Mouse (Mus musculus): ENCODE data around the gene Ipo9. TPM values are rescaled to one million over a fixed set of nuclear protein-coding genes. Genes with fewer than 3 reads are reported as not detected.
"Not testable (repeated sequence)": the region's sequence is repeated elsewhere in the genome, so short reads cannot be mapped to it uniquely, and the experiment has no call there.

The Ipo9 gene
- total RNA-seq, 2 experiments from 2014 or later = 38.9 to 76.3 TPM

DNA sequence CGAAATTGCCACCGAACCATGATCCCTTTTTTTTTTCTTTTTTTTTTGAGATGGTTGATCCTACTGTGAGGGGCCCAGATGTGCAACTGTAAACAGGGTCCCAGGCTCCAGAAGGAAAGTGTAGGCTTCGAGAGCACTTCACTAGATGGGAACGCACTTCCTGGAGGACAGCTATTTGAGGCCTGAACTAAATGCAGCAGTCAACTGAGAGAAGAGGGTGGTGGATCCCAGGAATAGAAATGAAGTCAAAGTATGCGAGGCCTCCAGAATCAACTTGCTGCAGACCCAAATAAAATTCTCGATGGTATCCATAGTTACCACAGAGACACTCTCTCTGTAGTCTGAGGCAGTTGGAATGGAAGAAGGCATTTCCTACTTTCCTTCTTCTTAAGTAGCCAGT is 8.5 kb upstream of the Ipo9 start:
- ATAC-seq (replicated peaks; ENCODE audit: low FRiP score, low TSS enrichment, poor library complexity, severe bottlenecking) = no peak

DNA sequence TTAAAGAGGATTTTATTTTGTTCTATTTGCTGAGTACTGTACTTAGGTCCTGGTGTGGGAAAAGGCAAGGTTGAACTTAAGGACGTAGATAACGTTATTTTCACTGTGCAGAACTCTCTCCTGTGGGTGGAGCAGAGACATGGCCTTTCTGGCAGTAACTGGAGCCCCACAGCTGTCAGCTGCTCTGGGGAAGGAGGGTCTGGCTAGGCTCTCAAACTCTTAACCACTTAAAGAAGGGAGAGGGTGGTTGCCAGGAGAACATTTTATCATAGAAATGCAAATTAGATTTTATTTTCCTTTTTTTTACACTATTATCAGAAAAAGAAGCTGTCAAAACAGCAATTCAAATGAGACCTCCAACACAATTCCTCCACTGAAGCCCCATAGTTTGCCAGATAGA is 5.5 kb upstream of the Ipo9 start:
- ATAC-seq (replicated peaks; ENCODE audit: low FRiP score, low TSS enrichment, poor library complexity, severe bottlenecking) = peak; percentile 74; the same call in 1 of the 2 replicates

DNA sequence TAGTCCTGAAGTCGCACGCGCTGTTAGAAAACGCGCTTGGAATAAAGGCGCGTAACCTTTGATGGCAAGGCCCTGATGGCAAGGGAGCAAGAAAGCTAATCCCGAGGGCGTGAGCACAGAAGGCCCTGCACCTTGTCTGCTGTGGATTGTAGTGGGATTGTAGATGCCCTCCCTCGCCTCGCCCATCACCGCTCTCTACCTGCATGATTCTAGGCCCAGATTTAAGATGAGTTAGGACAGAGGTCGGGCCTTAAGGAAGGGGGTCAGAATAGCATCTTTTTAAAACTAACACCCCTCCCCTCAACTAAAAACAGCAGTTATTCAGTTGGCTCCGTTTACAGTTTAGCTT is 344 bp upstream of the Ipo9 start:
- ATAC-seq (replicated peaks; ENCODE audit: low FRiP score, low TSS enrichment, poor library complexity, severe bottlenecking) = peak; percentile 62

DNA sequence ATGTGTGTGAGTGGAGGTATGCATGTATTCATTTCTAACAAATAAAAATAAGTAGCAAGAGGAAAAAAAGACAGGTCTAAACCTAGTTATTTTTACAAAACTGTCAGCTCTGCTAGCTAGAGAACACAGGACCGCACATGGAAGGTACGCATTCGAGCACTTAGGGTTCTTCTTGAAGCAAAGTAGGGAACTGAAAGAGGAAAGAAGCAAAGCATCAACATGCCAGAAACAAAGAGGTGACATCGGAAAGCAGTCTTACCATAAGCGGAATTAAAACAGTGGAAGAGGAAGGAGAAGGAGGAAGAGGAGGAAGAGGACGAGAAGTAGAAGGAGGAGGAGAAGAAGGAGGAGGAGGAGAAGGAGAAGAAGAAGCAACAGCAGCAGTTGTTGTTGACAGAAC is 2.9 kb downstream of the Ipo9 start:
- ATAC-seq (replicated peaks; ENCODE audit: low FRiP score, low TSS enrichment, poor library complexity, severe bottlenecking) = no peak

DNA sequence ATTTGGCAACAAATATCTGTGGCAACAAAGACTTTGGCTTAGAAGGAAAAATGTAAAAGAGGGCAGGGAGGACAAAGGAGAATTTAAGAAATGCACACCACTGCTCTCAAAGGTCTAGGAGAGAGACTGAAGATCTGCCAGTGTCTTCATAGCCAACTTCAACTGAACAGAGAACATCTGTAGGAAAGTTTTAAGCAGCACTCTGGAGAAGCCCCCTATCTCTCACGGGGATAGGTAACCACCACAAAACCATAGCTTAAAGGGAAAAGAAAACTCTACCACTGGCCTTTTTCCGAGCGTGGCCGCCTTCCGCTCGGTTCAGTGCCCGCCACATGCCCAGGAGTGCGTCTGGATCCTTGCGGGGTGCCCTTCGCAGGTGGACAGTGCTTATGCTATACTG is 3.7 kb downstream of the Ipo9 start:
- ATAC-seq (replicated peaks; ENCODE audit: low FRiP score, low TSS enrichment, poor library complexity, severe bottlenecking) = no peak

DNA sequence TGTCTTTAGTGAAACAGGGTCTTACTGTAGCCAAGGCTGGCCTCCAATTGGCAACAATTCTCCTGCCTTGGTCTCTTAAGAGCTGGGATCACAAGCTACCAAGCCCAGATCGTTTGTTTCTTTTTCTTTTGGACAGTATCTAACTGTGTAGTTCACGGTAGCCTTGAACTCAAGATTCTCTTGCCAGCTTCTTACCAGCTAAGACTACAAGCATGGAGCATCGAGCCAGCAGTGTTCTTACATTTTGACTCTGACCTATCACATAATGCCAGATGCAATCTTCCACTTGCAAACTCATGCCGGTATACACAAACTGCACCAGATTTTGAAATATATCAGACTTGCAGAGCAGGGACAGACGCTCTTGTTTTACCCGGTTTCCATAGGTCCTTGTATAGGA is 7.5 kb downstream of the Ipo9 start:
- no peak for ATAC-seq (replicated peaks; ENCODE audit: low FRiP score, low TSS enrichment, poor library complexity, severe bottlenecking)

DNA sequence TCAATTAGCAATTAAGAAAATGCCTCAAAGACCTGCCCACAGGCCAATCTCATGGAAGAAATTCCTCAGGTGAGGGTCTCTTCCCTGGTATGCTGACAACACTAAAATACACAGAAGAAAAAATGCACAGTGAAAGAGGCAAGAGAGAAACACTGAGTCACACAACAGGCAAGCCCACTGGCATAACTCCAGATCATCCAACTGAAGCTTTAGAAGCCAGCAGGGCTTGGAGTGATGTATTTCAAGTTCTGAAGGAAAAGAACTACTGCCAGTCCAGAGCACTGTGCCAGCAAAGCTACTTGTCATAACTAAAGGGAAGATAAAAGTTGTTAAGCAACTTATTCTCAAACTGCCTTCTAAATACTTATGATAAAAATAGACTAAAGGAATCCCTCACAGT is 16.3 kb downstream of the Ipo9 start:
- no peak for ATAC-seq (replicated peaks; ENCODE audit: low FRiP score, low TSS enrichment, poor library complexity, severe bottlenecking)

DNA sequence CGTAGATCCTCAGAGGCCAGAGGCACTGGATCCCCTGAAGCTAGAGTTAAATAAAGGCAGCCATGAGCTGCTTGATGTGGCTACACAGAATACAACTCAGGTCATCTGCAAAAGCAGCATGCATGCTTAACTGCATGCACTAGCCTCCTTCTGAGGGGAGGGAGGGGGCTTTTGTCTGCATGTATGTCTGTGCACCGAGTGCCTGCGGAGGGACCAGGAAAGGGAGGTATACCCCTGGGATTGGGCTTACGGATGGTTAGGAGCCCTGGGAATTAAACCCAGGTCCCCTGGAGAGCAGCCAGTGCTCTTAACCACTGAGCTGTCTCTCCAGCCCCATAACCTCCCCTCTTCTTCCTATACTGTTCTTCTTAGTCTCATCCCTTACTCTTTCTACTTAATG is 18.2 kb downstream of the Ipo9 start:
- ATAC-seq (replicated peaks; ENCODE audit: low FRiP score, low TSS enrichment, poor library complexity, severe bottlenecking) = no peak

DNA sequence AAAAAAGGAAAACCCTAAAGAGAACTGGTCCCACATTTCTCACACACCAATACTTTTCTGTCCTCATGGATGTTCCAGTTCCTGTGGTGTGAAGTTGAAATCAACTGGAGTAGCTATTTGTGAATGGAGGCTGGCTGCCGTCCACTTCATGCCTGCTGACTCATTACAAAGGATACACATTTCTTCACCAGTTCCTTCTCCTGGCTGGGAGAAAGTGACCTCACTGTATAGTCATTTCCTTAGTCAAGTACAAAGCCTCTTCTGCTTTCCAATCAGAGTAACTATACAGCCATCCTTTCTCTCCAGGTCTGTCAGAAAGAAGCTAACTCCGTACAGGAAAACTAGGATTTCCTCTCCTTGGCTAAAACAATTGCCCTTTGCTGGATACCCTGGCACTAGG is 19.3 kb downstream of the Ipo9 start:
- ATAC-seq (replicated peaks; ENCODE audit: low FRiP score, low TSS enrichment, poor library complexity, severe bottlenecking) = no peak

DNA sequence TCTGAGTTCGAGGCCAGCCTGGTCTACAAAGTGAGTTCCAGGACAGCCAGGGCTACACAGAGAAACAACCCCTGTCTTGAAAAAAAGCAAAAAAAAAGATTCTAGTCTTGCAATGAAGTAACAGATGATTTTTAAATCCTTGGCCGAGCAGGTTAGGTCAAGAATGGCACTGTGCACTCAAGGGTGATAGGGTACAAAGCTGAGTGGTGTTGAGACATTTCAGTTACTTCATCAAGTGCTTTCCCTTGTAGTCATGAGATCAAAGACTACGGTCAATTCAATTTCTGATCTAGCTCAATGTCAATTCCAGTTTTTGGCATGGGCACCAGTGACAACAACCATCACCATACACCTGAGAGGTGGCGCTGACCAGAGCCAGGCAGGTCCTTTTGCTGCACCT is 21.3 kb downstream of the Ipo9 start:
- no peak for ATAC-seq (replicated peaks; ENCODE audit: low FRiP score, low TSS enrichment, poor library complexity, severe bottlenecking)

DNA sequence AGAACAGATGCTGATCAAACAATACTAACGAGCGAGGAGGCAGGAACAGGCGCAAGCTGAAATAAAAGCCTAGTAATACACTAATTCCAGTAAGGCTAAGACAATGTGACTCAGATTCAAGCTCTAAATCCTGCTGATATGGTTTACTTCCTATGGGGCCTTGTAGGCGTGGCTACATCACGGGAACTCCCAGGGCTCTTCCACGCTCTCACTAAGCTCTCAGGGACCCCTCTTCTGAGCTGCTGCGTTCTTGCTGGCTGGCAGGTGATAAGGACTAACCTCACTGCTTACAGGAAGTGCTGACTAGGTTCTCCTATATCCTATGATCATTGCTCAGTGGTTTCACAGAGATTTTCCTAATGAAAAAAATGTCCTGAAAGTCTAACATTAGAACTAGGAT is 24.9 kb downstream of the Ipo9 start:
- ATAC-seq (replicated peaks; ENCODE audit: low FRiP score, low TSS enrichment, poor library complexity, severe bottlenecking) = no peak

DNA sequence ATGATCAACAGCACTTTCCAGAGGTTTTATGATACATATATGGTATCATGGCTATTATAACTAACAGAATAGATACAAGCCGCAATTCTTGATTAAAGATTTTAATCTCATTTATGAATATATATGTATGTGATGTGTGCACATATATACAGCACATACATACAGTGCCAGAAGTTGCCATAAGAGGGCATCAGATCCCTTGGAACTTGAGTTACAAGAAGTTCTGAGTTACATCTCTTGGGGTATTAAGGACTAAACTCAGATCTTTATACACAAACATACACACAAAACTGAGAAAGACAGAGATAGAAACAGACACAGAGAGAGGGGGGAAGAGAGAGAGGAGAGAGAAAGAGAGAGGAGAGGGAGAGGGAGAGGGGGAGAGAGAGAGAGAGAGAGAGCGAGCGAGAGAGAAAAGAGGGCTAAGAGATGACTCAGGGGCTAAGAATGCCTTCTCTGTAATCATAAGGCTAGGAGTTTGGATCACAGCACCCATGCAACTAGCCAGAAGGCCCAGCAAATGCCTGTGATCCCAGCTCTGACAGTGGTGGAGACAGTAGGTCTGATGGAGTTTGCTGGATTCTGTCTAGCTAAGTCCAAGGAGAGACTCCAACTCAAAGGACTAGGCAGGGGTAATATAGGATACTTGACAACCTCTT is 28.7 kb downstream of the Ipo9 start:
- ATAC-seq (replicated peaks; ENCODE audit: low FRiP score, low TSS enrichment, poor library complexity, severe bottlenecking) = no peak

DNA sequence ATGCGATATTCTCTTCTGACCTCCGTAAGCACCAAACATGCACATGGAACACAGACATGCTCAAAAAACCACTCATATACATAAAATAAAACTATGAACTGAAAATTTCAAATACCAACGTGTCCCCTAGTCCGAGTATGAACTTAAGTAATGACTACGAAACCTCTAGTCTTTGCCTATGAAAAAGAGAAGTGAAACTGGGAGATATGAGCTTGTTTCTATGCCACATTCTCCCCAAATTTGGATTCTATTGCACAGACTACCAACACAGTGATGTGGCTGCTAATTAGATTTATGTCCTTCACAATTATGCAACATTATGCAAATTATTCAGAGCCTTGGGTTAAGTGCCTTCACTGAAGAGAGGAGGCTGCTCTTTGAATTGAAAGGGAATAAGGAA is 30.8 kb downstream of the Ipo9 start:
- no peak for ATAC-seq (replicated peaks; ENCODE audit: low FRiP score, low TSS enrichment, poor library complexity, severe bottlenecking)

DNA sequence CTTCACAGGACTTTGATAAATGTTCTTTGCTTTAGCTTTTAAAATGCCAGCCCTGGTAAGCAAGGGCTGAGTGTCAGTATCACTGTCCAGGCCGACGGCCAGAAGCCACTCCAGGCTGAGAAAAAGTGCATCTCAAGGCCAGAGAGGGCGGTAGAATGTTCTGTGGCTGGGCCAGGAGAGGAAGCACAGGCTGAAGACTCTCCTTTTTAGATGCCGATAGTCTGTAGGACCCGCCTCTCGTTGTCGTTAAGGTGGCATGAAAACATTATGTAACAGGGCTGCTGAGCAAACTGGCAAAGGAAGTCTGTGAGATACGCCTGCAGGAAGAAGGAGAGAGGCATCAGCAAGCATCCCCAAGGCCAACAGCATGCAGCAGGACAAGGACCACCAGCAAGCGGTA is 45.1 kb downstream of the Ipo9 start:
- no peak for ATAC-seq (replicated peaks; ENCODE audit: low FRiP score, low TSS enrichment, poor library complexity, severe bottlenecking)

DNA sequence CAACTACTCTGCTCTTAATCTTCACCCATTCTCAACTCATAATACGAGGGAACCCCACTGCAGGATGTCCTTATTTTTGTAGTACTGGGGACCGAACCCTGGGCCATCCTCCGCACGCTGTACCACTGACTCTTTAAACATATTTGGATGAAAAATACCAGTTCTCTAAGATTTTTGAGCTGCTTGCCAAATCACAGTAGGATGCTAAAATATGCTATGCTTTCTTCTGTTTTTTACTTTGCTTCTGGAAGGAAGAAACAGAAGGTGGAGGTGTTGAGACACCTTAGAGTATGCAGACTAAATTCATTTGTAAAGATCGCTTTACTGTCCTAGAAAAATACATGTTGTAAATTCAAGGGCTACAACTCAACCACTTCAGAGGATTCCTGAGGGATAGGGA is 46.1 kb downstream of the Ipo9 start:
- ATAC-seq (replicated peaks; ENCODE audit: low FRiP score, low TSS enrichment, poor library complexity, severe bottlenecking) = no peak

DNA sequence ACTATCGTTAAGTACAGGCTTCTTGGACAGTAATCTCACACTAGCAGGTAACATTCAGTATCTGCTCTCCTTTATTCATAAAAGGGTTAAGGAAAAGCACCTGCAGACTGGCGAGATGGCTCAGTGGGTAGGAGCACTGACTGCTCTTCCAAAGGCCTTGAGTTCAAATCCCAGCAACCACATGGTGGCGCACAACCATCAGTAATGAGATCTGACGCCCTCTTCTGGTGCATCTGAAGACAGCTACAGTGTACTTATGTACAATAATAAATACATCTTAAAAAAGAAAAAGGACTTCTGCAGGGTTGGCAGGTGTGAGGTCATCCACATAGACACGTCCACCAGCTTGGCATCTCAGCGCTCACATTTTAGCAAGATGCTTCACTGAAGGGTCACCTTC is 48.7 kb downstream of the Ipo9 start:
- not testable (repeated sequence) for ATAC-seq (replicated peaks; ENCODE audit: low FRiP score, low TSS enrichment, poor library complexity, severe bottlenecking)

DNA sequence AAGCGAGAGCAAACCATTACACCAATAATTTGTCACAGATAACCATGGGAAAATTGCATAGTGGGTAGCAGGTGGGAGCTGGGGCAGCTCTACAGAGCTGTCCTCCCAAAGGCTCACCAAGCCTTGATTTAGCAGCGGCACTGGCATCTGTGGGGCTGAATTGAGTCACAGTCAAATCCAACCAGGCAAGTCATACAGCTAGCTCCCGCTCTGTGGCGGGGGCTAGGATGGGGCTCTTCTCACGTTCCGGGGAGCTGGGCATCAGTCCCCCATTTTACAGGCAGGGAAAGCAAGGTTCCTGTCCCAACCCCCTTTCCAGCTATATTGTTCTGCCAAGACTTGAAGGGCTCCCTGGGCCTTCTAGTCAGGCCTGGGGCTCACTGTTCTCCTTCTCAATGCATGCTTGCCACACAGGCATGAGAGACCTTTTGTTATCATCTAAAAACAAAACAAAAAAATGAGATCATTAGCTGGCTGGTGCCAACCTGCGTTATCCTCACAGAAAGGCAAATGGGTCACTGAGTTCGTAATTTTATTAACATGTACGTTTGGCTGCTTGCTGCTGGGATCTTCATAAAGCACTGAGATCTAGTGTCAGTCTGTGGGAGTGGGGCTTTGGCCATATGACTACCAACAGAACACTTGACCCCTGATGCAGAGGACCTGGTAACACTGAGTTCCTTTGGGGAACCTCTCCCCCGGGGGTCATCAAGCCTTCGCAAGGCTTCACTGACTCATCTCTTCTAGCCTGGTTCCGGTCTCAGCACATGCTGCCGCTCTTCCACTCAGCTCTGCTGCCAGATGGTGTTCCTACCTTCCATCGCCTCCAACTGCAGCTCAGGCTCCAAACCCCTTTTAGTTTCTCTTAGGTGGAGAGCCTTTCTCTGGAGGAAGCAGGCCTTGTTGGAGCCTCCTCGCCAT is 50.0 kb downstream of the Ipo9 start:
- no peak for ATAC-seq (replicated peaks; ENCODE audit: low FRiP score, low TSS enrichment, poor library complexity, severe bottlenecking)

DNA sequence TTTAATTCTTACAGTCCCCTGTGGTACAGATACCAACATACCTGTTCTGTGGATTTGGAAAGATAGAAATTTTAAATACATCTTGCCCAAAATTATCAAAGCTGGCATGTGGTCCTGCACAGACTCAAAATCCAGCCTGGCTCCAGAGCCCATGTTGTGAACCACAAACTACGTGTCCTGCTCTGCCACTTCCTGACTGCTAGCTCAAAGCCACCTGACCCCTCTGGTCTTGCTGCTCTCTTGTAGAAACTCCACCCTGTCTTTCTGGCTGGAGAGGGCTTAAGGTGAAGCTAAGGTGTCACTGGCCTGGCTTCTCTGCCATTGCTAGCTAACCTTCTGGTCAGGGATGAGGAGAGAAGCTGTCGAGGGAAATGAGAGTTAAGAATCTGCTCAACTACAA is 51.3 kb downstream of the Ipo9 start:
- ATAC-seq (replicated peaks; ENCODE audit: low FRiP score, low TSS enrichment, poor library complexity, severe bottlenecking) = no peak

DNA sequence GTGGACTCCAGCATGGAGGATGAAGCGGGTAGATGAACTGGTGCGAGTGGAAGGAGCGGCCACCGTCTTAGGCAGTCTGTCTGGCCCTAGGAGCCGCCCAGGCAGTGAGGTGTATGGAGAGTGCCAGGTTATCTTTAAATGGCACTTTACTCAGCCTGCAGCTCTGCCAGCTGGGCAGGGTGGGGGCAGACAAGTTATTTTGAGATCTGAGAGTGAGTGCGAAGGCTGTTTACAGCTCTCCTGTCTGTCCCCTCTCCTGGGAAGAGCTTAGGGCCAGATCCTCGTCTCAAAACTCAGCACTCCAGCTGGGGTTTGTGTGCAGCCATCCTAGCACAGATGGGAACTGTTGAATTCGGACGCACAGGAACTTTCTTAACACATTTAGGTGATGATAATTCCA is 51.7 kb downstream of the Ipo9 start:
- no peak for ATAC-seq (replicated peaks; ENCODE audit: low FRiP score, low TSS enrichment, poor library complexity, severe bottlenecking)

DNA sequence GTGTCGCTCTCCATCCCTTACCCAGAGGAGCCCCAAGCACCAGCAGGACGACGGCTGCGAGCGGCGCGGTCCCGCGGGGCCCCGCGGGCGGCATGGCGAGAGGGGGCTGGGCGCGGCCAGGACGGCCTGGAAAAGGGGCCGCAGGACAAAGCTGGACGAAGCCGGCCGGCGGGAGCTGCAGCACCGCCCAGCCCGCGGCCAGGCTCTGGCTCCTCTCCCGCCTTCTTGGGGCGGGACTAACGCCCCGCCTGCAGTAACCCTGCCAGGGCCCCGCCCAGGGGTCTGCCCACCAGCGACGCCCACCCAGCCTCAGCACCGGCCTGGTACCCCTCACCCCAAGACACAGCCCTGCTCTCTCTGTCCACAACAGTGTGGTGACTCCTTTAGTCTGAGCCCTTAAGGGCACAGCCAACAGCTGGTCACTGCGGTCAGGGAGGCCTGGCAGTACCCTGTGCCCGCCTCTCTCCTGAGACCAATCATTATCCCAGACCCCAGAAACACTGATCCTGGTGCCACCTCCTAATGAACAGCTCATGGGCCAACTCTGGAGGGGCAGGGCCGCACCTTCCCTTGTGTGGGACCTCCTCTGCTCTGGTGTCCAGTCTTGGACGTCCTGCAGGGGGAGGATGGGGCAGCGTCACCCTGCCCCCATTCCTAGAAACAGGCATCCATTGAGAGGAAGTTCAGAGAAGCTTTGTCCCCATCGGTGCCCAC is 55.3 kb downstream of the Ipo9 start, which contains the start of gene Shisa4:
TSS of gene Shisa4 (minus strand) at position 370 of the 714 bp plus-strand sequence.
- ATAC-seq (replicated peaks; ENCODE audit: low FRiP score, low TSS enrichment, poor library complexity, severe bottlenecking) = peak; percentile 49
